Mouse (Mus musculus) bone marrow macrophage, adult 2 months (primary cell): Measurements from ENCODE around the gene Kri1. TPM values are rescaled to one million over a fixed set of nuclear protein-coding genes. Genes with fewer than 3 reads are reported as not detected.
A peak's percentile ranks its signal among the peaks of the same experiment; 100 is the strongest.
"Not testable (repeated sequence)": the region's sequence is repeated elsewhere in the genome, so short reads cannot be mapped to it uniquely, and the experiment has no call there.

Experiments used
- H3K27ac ChIP-seq: 2 replicates; pipeline ENCODE4 v1.5.1; 2012; ENCODE audit warnings: low read depth, low read length; ENCODE audit not compliant: insufficient read depth
- H3K4me1 ChIP-seq: 2 replicates; pipeline ENCODE4 v1.6.1; 2012; ENCODE audit warnings: low read length; ENCODE audit not compliant: control insufficient read depth, insufficient read depth
- H3K4me3 ChIP-seq: 2 replicates; pipeline ENCODE4 v1.5.1; 2012; ENCODE audit warnings: mild to moderate bottlenecking, low read length, moderate library complexity; ENCODE audit not compliant: insufficient read depth
- CTCF ChIP-seq: IDR thresholded peaks from 2 replicates; pipeline ENCODE4 v1.5.1; 2012; ENCODE audit warnings: low read depth, mild to moderate bottlenecking, low read length, moderate library complexity
- POLR2A ChIP-seq: IDR thresholded peaks from 2 replicates; pipeline ENCODE4 v1.6.1; 2012; ENCODE audit warnings: mild to moderate bottlenecking, low read depth, low read length, borderline replicate concordance
- polyA plus RNA-seq: library from polyadenylated mRNA; stranded (reverse); fragments of >200 nt; gene quantifications from 2 replicates; pipeline ENCODE4 v1.2.4, GENCODE M21; 2012; ENCODE audit not compliant: missing spikeins, insufficient read depth, insufficient read length

The Kri1 gene
- polyA plus RNA-seq, 1 experiment = 28.6 TPM

GRCm38 (mm10) chr9:21275013-21275710, 12.6 kb downstream of the Kri1 start:
- H3K4me3 ChIP-seq = no peak overlapping the region
- no peak for TF ChIP-seq POLR2A
- no peak for TF ChIP-seq CTCF
- peaks cover 5% of the 10 kb centered on the region; the same call in 1 of the 2 replicates for H3K4me1 ChIP-seq
- no peak overlapping the region for H3K27ac ChIP-seq

GRCm38 (mm10) chr9:21274336-21274735, 13.4 kb downstream of the Kri1 start:
- Histone ChIP-seq H3K4me1 (peaks cover 3% of the 10 kb centered on the region; the same call in 1 of the 2 replicates), H3K4me3 (no peak overlapping the region), H3K27ac (no peak overlapping the region)
- TF ChIP-seq POLR2A = no peak
- TF ChIP-seq CTCF = no peak

GRCm38 (mm10) chr9:21273520-21274228, 14.1 kb downstream of the Kri1 start:
- Histone ChIP-seq H3K4me1 (peaks cover 3% of the 10 kb centered on the region; the same call in 1 of the 2 replicates), H3K4me3 (no peak overlapping the region), H3K27ac (no peak overlapping the region)
- no peak for TF ChIP-seq POLR2A
- TF ChIP-seq CTCF = no peak

- Histone ChIP-seq H3K4me3 (no peak overlapping the region), H3K4me1 (peaks cover 2% of the 10 kb centered on the region; the same call in 1 of the 2 replicates), H3K27ac (no peak overlapping the region)
- TF ChIP-seq POLR2A = no peak
- no peak for TF ChIP-seq CTCF
Measured at GRCm38 (mm10) chr9:21273094-21273493, 14.7 kb downstream of the Kri1 start.

GRCm38 (mm10) chr9:21272391-21272790, 15.4 kb downstream of the Kri1 start:
- H3K4me1 ChIP-seq = no peaks in the 10 kb centered on the region
- TF ChIP-seq POLR2A (no peak), CTCF (no peak)
- H3K4me3 ChIP-seq = no peak overlapping the region
- no peak overlapping the region for H3K27ac ChIP-seq

- not testable (repeated sequence) for H3K4me1 ChIP-seq, H3K4me3 ChIP-seq, H3K27ac ChIP-seq
Measured at GRCm38 (mm10) chr9:21269590-21269989, 18.2 kb downstream of the Kri1 start.

- TF ChIP-seq CTCF = no peak
- TF ChIP-seq POLR2A = no peak
- H3K4me1 ChIP-seq = peaks cover 12% of the 10 kb centered on the region
- H3K4me3 ChIP-seq = no peak overlapping the region
Measured at GRCm38 (mm10) chr9:21268305-21268704, 19.5 kb downstream of the Kri1 start.

GRCm38 (mm10) chr9:21266889-21267288, 20.9 kb downstream of the Kri1 start:
- H3K27ac ChIP-seq = no peak overlapping the region
- H3K4me1 ChIP-seq = peaks cover 14% of the 10 kb centered on the region
- no peak for TF ChIP-seq CTCF
- no peak for TF ChIP-seq POLR2A
- H3K4me3 ChIP-seq = no peak overlapping the region

More at GRCm38 (mm10) chr9:21268305-21268704, 19.5 kb downstream of the Kri1 start:
- H3K27ac ChIP-seq = no peak overlapping the region

- H3K27ac ChIP-seq = 0 out of 2 replicates have a peak overlapping the region, but pooled peaks have one; percentile 8
Measured at GRCm38 (mm10) chr9:21265611-21266010, 22.2 kb downstream of the Kri1 start.

GRCm38 (mm10) chr9:21265000-21265561, 22.7 kb downstream of the Kri1 start, which contains the start of gene Atg4d:
TSS of gene Atg4d (plus strand) at chr9:21265293.
- peak; percentile 88 for TF ChIP-seq POLR2A
- no peak for TF ChIP-seq CTCF
- peak within 1 kb of the TSS; percentile 77 for H3K4me3 ChIP-seq
- H3K4me1 ChIP-seq = peaks cover 29% of the 10 kb centered on the region
- 0 out of 2 replicates have a peak within 1 kb of the TSS, but pooled peaks have one; percentile 8 for H3K27ac ChIP-seq

More at GRCm38 (mm10) chr9:21265611-21266010, 22.2 kb downstream of the Kri1 start:
- Histone ChIP-seq H3K4me3 (peak overlapping the region; percentile 77), H3K4me1 (peaks cover 23% of the 10 kb centered on the region)
- no peak for TF ChIP-seq CTCF
- no peak for TF ChIP-seq POLR2A
